Mouse (Mus musculus): ENCODE measurements around the gene 1700016K19Rik.

DNA sequence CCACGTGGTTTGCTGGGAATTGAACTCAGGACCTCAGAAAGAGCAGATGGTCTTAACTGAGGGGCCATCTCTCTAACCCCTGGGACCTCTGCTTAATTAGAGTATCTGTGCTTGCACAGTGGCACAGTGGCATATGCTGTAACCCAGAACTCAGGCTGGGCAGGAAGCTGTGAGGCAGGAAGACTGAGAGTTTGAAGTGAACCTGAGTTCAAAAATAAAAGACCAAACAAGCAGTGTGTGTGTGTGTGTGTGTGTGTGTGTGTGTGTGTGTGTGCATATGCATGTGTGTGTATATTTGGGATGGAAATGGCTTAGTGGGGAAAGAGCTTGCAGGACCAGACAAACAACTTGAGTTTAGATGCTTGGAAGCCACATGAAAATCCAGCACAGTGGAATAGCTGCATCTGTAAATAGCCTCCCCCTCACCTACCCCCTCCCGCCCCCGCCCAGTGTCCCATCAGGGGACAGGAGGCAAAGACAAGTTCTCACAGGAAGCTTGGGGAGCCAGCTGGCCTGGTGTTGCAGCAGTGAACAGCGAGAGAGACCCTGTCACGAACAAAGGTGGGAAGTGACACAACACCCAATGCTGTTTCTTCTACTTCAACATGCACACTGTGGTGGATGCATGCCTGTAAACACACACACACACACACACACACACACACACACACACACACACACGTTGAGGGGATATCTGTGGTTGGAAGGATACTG is 38.0 kb downstream of the 1700016K19Rik start:
- TF ChIP-seq CTCF (IDR thresholded peaks at IDR 0.05; ENCODE audit: low read depth, low read length) (no peak), POLR2A (IDR thresholded peaks at IDR 0.05; ENCODE audit: extremely low read depth, insufficient read depth, low read length) (no peak)

Measured in liver, adult 2 months (tissue).